Mouse (Mus musculus): Measurements from ENCODE around the gene Olig1. TPM values are rescaled to one million over a fixed set of nuclear protein-coding genes. Genes with fewer than 3 reads are reported as not detected.
A peak's percentile ranks its signal among the peaks of the same experiment; 100 is the strongest.

Olig1 gene
- polyA plus RNA-seq, 1 experiment from 2014 or later = 26.0 TPM

- WGBS = 91% methylated on average over 3 of the region's 3 CpGs
- peaks cover 100% of the 10 kb centered on the region for H3K27me3 ChIP-seq
Observed at GRCm38 (mm10) chr16:91260861-91261260, 8.7 kb upstream of the Olig1 start.

GRCm38 (mm10) chr16:91262467-91263220, 6.9 kb upstream of the Olig1 start:
- no peak overlapping the region for H3K9ac ChIP-seq
- 0 out of 2 replicates have a peak, but pooled peaks cover 6% of the 10 kb centered on the region for H3K4me1 ChIP-seq (replicated peaks)
- H3K4me3 ChIP-seq = no peak overlapping the region
- H3K9me3 ChIP-seq = no peaks in the 10 kb centered on the region
- ATAC-seq (ENCODE audit: low read depth) = peak; percentile 53
- H3K4me2 ChIP-seq = no peak overlapping the region
- no peaks in the 10 kb centered on the region for H3K36me3 ChIP-seq
- peaks cover 100% of the 10 kb centered on the region for H3K27me3 ChIP-seq
- no peak overlapping the region for H3K27ac ChIP-seq (replicated peaks)
- 29% methylated on average over 12 of the region's 12 CpGs for WGBS

More at GRCm38 (mm10) chr16:91260861-91261260, 8.7 kb upstream of the Olig1 start:
- Histone ChIP-seq H3K4me1 (replicated peaks) (0 out of 2 replicates have a peak, but pooled peaks cover 6% of the 10 kb centered on the region), H3K4me2 (no peak overlapping the region), H3K27ac (replicated peaks) (no peak overlapping the region), H3K9me3 (no peaks in the 10 kb centered on the region), H3K9ac (no peak overlapping the region), H3K36me3 (no peaks in the 10 kb centered on the region), H3K4me3 (no peak overlapping the region)
- no peak for ATAC-seq (ENCODE audit: low read depth)

GRCm38 (mm10) chr16:91265972-91266371, 3.6 kb upstream of the Olig1 start:
- Histone ChIP-seq H3K27me3 (peaks cover 100% of the 10 kb centered on the region), H3K4me3 (no peak overlapping the region), H3K4me1 (replicated peaks) (peaks cover 25% of the 10 kb centered on the region), H3K9me3 (no peaks in the 10 kb centered on the region), H3K27ac (replicated peaks) (no peak overlapping the region), H3K4me2 (no peak overlapping the region), H3K9ac (no peak overlapping the region), H3K36me3 (no peaks in the 10 kb centered on the region)
- WGBS = 83% methylated on average over 6 of the region's 6 CpGs
- ATAC-seq (ENCODE audit: low read depth) = no peak

- Histone ChIP-seq H3K4me3 (peak overlapping the region; percentile 39), H3K9me3 (no peaks in the 10 kb centered on the region), H3K27ac (replicated peaks) (no peak overlapping the region), H3K9ac (no peak overlapping the region), H3K36me3 (no peaks in the 10 kb centered on the region), H3K4me1 (replicated peaks) (peaks cover 21% of the 10 kb centered on the region), H3K27me3 (peaks cover 100% of the 10 kb centered on the region), H3K4me2 (peak overlapping the region; percentile 66)
- ATAC-seq (ENCODE audit: low read depth) = no peak
- WGBS = 6% methylated on average over 13 of the region's 13 CpGs
Observed at GRCm38 (mm10) chr16:91268724-91269452, 684 bp upstream of the Olig1 start.

GRCm38 (mm10) chr16:91270212-91270971, 820 bp downstream of the Olig1 start:
- Histone ChIP-seq H3K4me2 (peak overlapping the region; percentile 66), H3K4me1 (replicated peaks) (peaks cover 21% of the 10 kb centered on the region), H3K27me3 (peaks cover 100% of the 10 kb centered on the region), H3K27ac (replicated peaks) (no peak overlapping the region), H3K36me3 (no peaks in the 10 kb centered on the region), H3K9me3 (no peaks in the 10 kb centered on the region), H3K9ac (peak overlapping the region; percentile 0; the same call in 1 of the 2 replicates), H3K4me3 (peak overlapping the region; percentile 39)
- under 1% methylated on average over 61 of the region's 63 CpGs for WGBS
- 0 out of 2 replicates have a peak, but pooled peaks have one; percentile 38 for ATAC-seq (ENCODE audit: low read depth)

- peak overlapping the region; percentile 66; the same call in 1 of the 2 replicates for H3K4me2 ChIP-seq
- H3K9ac ChIP-seq = no peak overlapping the region
- no peaks in the 10 kb centered on the region for H3K9me3 ChIP-seq
- no peak for ATAC-seq (ENCODE audit: low read depth)
- peak overlapping the region; percentile 39 for H3K4me3 ChIP-seq
- peaks cover 21% of the 10 kb centered on the region for H3K4me1 ChIP-seq (replicated peaks)
- H3K27ac ChIP-seq (replicated peaks) = no peak overlapping the region
- H3K36me3 ChIP-seq = no peaks in the 10 kb centered on the region
- 1% methylated on average over 29 of the region's 29 CpGs for WGBS
- H3K27me3 ChIP-seq = peaks cover 100% of the 10 kb centered on the region
Observed at GRCm38 (mm10) chr16:91270982-91271549, 1.5 kb downstream of the Olig1 start.

- H3K4me3 ChIP-seq = peak overlapping the region; percentile 39; the same call in 1 of the 2 replicates
- no peaks in the 10 kb centered on the region for H3K36me3 ChIP-seq
- H3K4me1 ChIP-seq (replicated peaks) = peaks cover 21% of the 10 kb centered on the region
- no peak overlapping the region for H3K4me2 ChIP-seq
- ATAC-seq (ENCODE audit: low read depth) = no peak
- WGBS = 1% methylated on average over 20 of the region's 20 CpGs
- no peak overlapping the region for H3K9ac ChIP-seq
- no peaks in the 10 kb centered on the region for H3K9me3 ChIP-seq
- H3K27ac ChIP-seq (replicated peaks) = no peak overlapping the region
- H3K27me3 ChIP-seq = peaks cover 100% of the 10 kb centered on the region
Observed at GRCm38 (mm10) chr16:91271634-91272033, 2.1 kb downstream of the Olig1 start.

GRCm38 (mm10) chr16:91280516-91280915, 10.9 kb downstream of the Olig1 start:
- H3K9me3 ChIP-seq = no peaks in the 10 kb centered on the region
- no peak overlapping the region for H3K4me2 ChIP-seq
- H3K27ac ChIP-seq (replicated peaks) = no peak overlapping the region
- peaks cover 95% of the 10 kb centered on the region for H3K27me3 ChIP-seq
- no peak overlapping the region for H3K9ac ChIP-seq
- no peak for ATAC-seq (ENCODE audit: low read depth)
- no peaks in the 10 kb centered on the region for H3K36me3 ChIP-seq
- no peaks in the 10 kb centered on the region for H3K4me1 ChIP-seq (replicated peaks)
- H3K4me3 ChIP-seq = no peak overlapping the region
- WGBS = 63% methylated on average over 4 of the region's 4 CpGs

- ATAC-seq (ENCODE audit: low read depth) = no peak
- no peaks in the 10 kb centered on the region for H3K36me3 ChIP-seq
- no peak overlapping the region for H3K27ac ChIP-seq (replicated peaks)
- no peak overlapping the region for H3K4me2 ChIP-seq
- no peaks in the 10 kb centered on the region for H3K9me3 ChIP-seq
- no peak overlapping the region for H3K4me3 ChIP-seq
- 71% methylated on average over 7 of the region's 7 CpGs for WGBS
- peaks cover 84% of the 10 kb centered on the region for H3K27me3 ChIP-seq
- no peak overlapping the region for H3K9ac ChIP-seq
- H3K4me1 ChIP-seq (replicated peaks) = no peaks in the 10 kb centered on the region
Observed at GRCm38 (mm10) chr16:91292080-91292479, 22.5 kb downstream of the Olig1 start.

GRCm38 (mm10) chr16:91292719-91293333, 23.3 kb downstream of the Olig1 start:
- Histone ChIP-seq H3K27ac (replicated peaks) (no peak overlapping the region), H3K27me3 (peaks cover 90% of the 10 kb centered on the region), H3K9me3 (no peaks in the 10 kb centered on the region), H3K36me3 (no peaks in the 10 kb centered on the region), H3K4me3 (no peak overlapping the region), H3K4me1 (replicated peaks) (peaks cover 3% of the 10 kb centered on the region; the same call in 1 of the 2 replicates), H3K9ac (no peak overlapping the region), H3K4me2 (no peak overlapping the region)
- no peak for ATAC-seq (ENCODE audit: low read depth)
- WGBS = 74% methylated on average over 11 of the region's 11 CpGs

- Histone ChIP-seq H3K4me2 (no peak overlapping the region), H3K27ac (replicated peaks) (no peak overlapping the region), H3K27me3 (peaks cover 97% of the 10 kb centered on the region), H3K4me1 (replicated peaks) (peaks cover 17% of the 10 kb centered on the region), H3K36me3 (no peaks in the 10 kb centered on the region), H3K9me3 (no peaks in the 10 kb centered on the region), H3K9ac (no peak overlapping the region), H3K4me3 (no peak overlapping the region)
- no peak for ATAC-seq (ENCODE audit: low read depth)
- WGBS = 3% methylated on average over 4 of the region's 4 CpGs
Observed at GRCm38 (mm10) chr16:91297726-91298125, 28.2 kb downstream of the Olig1 start.

Measured in neural tube, embryonic 13.5 days (tissue).